Mouse (Mus musculus): ENCODE measurements around the gene Mlh1.

GRCm38 (mm10) chr9:111272996-111273785 is 1.6 kb upstream of the Mlh1 start:
- TF ChIP-seq TAL1 (IDR thresholded peaks at IDR 0.05; ENCODE audit: low read length) (no peak), GATA1 (IDR thresholded peaks at IDR 0.05; ENCODE audit: low read length) (no peak)
